Mouse (Mus musculus) spleen, embryonic (tissue): ENCODE results near the gene Mink1.
"Not testable (repeated sequence)": the region's sequence is repeated elsewhere in the genome, so short reads cannot be mapped to it uniquely, and the experiment has no call there.

Source experiments
- CTCF ChIA-PET: fragments of 350-600 bp; sonication (Branson Sonifier 250); formaldehyde crosslinking; loops from one replicate; lab custom pipeline; 2022; lab: Charles Lee

Mink1 gene

DNA sequence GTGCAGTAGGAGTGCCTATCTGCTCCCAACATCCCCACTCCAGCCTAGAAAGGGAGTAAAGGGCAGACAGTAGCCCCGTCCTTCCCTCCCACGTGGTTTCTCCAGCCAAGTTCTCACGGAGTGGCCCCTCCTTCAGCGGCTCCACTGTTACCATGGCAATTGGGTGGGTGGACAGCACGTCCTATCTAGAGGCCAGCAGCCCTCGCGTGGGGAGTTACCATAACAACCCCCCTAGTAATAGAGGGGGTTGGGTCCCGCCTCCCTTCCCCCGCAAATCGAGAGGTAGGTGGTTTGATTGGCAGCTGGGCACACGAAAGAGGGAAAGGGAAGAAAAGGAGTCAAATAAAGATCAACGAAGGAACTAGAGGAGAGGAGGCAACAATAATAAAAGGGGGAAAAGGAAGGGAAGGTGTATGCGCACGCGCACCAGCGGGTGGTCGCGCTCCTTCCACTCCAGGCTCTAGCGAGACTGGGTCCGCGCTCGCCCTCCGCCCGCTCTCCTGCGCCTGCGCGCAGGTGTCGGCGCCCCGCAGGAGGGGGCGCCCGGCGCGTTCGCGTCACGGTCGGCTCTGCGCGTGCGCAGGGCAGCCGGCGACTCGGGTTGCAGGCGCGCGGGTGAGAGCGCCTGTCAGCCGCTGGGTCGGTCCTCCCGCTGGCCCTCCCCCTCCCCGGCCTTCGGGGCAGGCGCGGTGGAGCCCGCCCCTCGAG lies at the start of gene Mink1:
Gene Mink1, plus strand, starts transcription at position 595 of the 708 bp plus-strand sequence.
- CTCF ChIA-PET: no interaction called here

DNA sequence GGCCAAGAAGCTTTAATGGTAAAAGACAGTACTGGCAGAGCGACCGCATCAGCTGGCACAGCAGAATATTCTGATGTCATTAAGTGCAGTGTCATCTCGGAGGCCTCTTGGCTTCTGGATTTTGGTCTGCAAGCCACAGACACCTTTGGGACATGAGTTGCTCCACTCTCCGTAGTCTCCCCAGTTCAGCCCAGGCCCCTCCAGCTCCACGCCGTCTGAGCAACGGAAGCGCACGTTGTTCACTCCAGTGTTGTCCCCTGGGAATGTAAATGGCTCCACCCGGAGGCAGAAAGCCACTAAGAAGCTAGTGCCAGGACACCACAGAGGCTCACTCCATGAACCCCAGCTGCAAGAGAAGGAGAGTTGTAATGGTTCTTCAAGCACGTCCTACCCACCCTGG lies 49.2 kb upstream of the Mink1 start:
- CTCF ChIA-PET: no interaction called here

DNA sequence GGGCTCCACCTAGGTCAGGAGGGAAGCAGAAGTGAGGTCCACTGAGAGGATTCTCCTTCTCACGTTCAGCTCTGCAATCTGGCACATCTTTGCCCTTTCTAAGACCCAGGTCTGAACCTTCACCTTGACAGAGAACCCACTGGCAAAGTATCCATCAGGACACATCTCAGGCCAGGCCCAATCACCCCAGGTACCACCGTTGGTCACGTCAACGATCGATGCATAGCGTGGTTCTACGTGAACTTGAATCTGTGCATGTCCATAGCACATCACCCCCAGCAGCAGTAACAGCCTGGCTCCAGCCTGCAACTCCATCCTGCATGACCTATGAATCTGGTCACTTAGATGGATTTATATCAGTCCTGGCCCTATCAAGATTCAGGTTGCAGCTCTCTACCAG lies 48.4 kb upstream of the Mink1 start, which contains the start of gene Vmo1:
Gene Vmo1, minus strand, starts transcription at position 329 of the 400 bp plus-strand sequence.
- CTCF ChIA-PET: no interaction called here

DNA sequence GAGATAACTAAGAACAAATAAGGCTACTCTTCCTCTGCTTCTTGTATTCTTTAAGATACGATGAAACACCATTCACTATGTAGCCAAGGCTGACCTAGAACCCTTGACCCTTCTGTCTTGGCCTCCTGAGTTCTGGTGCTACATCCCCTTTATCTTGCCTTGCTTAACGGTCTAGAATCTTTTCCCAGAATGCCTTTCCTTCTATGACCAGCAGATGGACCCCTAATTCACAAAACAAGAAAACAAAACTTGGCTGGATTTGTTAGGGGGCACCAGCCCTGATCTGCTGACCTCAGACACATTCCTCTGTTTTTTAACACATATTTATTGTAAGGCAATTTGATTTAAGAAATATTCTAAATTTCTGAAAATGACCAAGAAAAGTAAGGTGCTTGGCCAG lies 46.3 kb upstream of the Mink1 start:
- CTCF ChIA-PET: no interaction called here

DNA sequence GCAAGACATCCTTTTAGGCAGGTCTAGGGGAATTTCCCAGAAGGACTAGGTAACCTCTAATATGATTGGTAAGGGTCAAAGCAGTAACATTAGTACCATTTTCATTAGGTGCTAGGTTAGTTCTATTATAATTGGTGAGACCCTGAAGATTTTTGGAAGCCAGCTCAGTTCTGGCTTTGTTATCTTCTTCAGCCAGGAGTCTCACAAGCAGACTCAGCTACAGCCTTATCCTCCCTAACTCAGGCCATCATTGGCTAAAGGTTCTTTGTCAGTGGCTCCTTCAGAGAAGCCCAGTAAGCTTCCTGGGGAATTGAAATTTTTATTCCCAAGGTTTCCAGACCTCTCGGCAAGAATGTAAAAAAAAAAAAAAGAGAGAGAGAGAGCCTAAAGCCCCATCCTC lies 44.2 kb upstream of the Mink1 start:
- CTCF ChIA-PET: no interaction called here

DNA sequence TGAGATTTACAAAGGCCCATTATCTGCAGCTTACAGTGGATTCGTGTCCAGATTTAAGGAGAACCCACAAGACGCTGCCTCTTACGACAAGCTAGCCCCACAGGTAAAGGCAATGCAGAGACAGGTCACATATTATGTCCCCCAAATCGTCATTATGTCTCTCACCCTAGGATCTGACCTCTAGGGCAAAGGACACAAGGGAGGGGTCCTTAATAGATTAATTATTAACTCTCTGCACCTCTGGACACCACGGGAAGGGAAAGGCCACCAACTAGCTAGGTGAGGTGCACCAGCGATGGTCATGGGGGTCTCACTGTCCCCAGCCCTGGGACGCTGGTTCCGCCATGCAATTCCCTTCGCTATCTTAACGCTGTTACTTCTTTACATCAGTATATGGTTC lies 43.8 kb upstream of the Mink1 start, which contains the start of gene Gltpd2:
Gene Gltpd2, plus strand, starts transcription at position 274 of the 400 bp plus-strand sequence.
- CTCF ChIA-PET: interaction anchor here (0.5 kb wide), 2 partner anchors 8 to 20 kb away, joined by 3 to 4 read pairs; no protein-coding TSS in a partner anchor

DNA sequence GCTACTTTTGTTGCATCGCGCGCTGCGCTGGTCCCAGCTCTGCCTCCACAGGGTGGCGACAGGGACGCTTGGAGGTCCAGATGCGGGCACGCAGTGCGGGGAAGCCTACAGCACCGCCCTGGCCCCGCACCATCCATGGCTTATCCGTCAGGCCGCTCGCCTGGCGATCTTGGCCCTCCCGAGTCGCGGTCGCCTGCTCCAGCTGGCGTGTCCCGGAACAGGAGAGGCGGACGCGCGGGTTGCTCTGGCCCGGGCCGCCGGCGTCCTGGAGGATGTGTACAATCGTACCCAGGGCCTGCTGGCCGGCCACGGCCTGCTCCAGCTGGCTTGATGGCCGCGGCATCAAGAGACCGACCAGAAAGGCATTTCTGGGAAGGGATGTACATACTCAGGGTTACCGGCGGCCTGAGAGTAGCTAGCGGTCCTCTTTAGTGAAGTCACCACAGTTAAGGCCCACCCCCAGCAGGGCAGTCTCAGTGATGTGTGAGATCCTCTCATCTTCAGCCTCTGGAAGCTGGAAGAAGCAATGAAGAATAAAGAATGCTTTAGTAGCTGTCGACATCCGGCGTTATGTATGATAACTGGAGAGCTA lies 42.4 kb upstream of the Mink1 start:
- CTCF ChIA-PET: interaction anchor here (1.3 kb wide), 1 partner anchor 108 kb away, joined by 4 read pairs; no protein-coding TSS in a partner anchor

DNA sequence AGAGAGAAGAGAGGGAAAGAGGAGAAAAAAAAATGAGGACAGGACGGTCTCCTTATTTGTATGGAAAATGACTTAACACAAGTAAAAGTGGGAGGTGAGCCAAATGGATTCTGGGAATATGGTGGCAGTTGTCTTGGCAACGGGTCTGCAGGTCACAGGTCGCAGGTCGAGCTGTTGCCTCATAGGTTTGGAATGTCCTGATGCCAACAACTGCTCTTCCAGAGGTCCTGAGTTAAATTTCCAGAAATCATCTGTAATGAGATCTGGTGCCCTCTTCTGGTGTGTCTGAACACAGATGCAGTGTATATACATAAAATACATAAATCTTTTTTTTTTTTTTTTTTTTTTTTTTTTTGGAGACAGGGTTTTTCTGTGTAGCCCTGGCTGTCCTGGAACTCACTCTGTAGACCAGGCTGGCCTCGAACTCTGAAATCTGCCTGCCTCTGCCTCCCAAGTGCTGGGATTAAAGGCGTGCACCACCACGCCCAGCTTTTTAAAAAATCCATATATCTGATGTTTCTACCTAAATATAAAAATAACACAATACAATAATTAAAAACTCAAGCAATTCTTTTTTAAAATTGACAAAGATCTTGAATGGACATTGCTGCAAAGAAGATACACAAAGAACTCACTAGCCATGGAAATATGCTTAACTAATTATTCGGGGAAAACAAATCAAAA lies 39.2 kb upstream of the Mink1 start:
- CTCF ChIA-PET: not testable (repeated sequence)

DNA sequence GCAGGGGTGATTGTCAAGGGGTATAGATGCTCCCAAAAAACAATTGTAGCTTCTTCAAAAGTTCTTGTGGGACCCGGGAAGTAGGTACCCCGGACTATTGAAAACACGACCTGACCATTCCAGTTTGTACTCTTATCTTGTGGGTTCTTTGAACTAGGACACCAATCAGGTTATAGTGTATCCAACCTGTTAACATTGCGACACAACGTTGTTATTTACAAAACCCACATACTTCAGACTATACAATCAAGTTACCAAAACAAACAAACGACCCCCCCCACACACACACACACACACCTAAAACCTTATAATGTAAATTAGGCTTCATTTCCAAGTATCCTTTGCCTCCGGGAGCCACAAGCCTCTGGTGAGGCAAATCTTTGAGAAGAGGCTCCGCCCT lies 37.9 kb upstream of the Mink1 start:
- CTCF ChIA-PET: interaction anchor here (0.6 kb wide), 1 partner anchor 175 kb away, joined by 3 read pairs; the partner anchor contains the start of gene Inca1

DNA sequence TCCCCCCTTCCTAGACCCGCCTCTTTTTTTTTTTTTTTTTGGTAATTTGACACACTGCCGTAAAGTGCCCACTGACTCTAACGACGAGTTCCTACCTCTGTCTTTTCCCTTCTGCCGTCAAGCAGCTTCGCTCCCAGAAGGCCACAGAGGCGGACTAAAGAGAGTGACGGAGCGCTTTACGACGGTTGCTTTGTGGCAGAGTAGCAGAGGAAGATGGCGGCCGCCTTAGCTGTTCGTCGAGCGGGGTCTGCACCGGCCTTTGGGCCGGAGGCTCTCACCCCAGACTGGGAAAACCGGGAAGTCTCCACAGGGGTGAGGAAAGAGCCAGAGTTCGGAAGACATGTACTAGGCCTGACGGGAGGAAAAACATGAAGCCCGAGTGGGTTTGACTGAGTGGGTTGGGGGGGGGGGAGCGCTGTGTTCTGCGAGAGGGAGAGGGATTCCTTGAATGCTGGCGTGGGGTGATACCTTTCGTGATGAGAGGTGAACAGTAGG lies 37.5 kb upstream of the Mink1 start, which contains the start of gene Psmb6:
Gene Psmb6, plus strand, starts transcription at position 184 of the 495 bp plus-strand sequence.
- CTCF ChIA-PET: interaction anchor here (0.6 kb wide), 1 partner anchor 175 kb away, joined by 3 read pairs; the partner anchor contains the start of gene Inca1

DNA sequence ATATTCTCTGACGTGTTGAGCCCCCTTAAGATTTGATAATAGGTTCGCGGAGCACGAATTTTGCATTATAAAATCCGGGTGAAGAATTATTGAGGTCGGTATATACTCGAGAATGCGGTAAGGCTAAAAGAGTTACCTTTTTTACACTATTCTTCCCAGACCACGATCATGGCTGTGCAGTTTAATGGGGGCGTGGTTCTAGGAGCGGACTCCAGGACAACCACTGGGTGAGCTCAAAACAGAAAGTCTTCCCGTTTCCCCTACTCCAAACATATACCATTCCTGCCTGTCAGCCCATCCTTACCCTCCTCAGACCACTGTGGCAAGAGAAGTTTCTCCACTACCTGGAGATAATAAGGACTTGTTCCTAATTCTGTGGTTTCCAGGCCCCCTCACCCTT lies 37.0 kb upstream of the Mink1 start:
- CTCF ChIA-PET: no interaction called here

DNA sequence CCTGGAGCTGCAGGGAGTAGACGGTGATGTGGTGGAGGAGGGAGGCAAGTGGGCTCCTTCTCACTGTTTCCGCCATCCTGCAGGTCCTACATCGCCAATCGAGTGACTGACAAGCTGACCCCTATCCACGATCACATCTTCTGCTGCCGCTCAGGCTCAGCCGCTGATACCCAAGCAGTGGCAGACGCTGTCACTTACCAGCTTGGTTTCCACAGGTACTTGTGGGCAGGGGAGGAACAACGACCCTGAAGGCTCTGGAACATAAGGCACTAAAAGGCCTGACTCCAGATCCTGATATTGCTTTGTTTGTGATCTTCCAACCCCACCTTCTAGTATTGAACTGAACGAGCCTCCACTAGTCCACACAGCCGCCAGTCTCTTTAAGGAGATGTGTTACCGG lies 36.5 kb upstream of the Mink1 start:
- CTCF ChIA-PET: no interaction called here

DNA sequence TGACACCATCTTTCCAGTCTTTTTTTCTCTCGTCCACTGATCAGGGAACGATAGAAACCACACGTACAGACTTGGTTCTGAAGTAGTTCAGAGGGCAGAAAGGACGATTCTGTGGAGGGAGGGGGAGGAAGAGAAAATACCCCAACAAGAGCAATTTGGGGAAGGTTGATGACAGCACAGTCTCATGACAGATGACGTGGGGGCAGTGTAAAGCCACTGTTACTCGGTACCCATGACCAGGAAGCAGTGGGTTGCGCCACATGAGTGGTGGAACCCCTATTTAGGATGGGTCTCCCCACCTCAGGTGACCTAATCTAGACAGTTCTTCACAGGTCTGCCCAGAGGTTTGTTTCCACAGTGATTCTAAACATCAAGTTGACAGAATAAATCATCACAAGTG lies 34.1 kb upstream of the Mink1 start:
- CTCF ChIA-PET: interaction anchor here (0.5 kb wide), 1 partner anchor 95 kb away, joined by 3 read pairs; no protein-coding TSS in a partner anchor

DNA sequence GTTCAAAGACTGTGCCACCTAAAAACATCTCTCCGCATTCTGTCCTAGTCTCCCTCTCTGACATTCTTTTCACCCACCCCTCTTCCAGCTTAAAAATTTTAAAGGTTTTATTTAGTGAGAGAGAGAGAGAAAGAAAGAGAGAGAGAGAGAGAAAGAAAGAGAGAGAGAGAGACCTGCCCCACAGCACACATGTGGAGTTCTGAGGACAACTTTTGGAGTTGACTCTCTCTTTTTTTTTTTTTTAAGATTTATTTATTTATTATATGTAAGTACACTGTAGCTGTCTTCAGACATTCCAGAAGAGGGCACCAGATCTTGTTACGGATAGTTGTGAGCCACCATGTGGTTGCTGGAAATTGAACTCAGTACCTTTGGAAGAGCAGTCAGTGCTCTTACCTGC lies 31.6 kb upstream of the Mink1 start:
- CTCF ChIA-PET: interaction anchor here (0.7 kb wide), 1 partner anchor 235 kb away, joined by 3 read pairs; no protein-coding TSS in a partner anchor

DNA sequence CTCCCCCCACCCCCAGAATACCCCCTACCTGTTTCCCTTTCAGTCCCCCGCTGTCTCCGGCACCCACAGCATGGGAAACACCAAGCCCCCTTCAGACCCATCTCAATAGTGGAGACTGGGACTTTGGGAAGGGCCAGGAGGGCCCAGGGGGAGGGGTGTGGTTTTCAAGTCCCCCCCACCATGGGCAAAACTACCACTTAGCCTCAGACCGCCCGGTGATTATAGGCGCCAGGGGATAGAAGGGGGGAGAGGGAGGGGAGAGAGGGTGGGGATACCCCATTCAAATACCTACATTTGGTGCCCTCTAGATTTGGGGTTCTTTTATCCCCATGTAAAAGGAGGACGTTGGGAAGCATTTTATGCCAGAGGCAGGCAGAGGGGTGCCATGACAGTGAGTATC lies 29.8 kb upstream of the Mink1 start, which contains the start of gene Gm40193:
Gene Gm40193, minus strand, starts transcription at position 101 of the 400 bp plus-strand sequence.
- CTCF ChIA-PET: no interaction called here

DNA sequence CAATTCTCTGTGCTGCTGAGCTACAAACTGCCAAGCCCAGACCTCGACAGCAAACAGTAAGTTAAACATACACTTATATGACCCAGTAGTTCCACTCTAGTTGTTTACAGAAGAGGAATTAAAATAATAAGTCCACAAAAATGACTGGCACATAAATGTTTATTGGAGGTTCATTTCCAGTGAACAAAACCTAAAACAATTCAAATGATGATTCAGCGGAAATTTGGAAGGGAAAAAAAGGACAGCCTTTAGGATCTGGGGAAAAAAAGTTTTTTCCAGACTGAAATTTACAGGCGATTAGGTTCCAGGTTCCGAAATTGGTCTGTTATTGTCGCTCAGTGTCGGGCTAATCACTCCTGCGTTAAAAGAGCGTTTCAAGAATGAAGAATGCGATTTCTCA lies 23.3 kb upstream of the Mink1 start:
- CTCF ChIA-PET: interaction anchor here (0.7 kb wide), 1 partner anchor 20 kb away, joined by 3 read pairs; the partner anchor contains the start of gene Gltpd2

DNA sequence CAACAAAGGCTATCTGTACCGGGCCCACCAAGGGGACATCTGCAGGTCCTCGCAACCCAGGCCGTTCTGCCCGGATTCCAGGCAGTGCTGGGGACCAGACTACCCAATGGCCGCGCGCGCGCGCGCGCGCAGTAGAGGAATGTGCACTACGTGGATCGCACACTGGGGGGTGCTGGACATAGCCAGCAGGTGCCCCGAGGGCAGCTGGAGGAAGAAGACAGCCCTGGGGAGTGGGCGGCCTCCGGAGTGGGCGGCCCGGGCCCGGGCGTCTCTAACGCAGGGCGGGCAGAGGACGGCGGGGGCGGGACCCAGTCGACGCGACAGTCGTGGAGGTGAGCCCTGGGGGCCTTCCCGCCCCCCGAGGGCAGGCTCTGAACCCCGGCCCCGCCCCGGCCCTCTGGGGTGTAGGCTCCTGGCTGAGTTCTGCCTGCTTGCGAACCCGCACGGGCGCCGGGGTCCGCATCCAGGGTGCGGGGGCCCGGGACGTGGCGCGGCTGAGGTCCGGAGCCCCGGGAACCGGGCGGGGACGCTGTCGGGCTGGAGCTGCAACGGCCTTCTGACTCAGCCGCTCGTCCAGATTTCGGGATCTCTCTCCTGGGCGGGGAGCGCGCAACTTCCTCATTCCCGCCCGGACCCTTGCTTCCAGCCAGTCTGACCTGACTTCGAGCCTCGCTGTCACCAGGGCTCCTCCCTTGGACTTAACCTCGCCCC lies 22.6 kb upstream of the Mink1 start, which contains the start of gene Pld2:
Gene Pld2, plus strand, starts transcription at position 188 of the 711 bp plus-strand sequence.
- CTCF ChIA-PET: no interaction called here

DNA sequence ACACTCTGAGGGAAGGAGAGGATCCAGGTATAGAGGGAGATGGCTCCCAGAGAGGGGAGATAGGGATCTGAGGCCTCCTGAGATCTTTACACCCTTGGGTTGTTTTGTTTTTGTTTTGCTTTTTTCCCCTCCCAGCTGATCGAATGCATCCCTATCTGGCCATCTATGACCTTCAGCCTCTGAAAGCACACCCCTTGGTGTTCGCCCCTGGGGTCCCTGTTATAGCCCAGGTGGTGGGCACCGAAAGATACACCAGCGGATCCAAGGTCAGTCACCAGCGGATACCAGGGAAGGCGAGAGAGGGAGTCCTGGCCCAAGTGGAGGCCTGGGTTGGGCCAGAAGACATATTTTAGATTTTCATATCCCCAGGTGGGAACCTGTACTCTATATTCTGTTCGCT lies 21.8 kb upstream of the Mink1 start:
- CTCF ChIA-PET: interaction anchor here (0.6 kb wide), 1 partner anchor 306 kb away, joined by 4 read pairs; no protein-coding TSS in a partner anchor

DNA sequence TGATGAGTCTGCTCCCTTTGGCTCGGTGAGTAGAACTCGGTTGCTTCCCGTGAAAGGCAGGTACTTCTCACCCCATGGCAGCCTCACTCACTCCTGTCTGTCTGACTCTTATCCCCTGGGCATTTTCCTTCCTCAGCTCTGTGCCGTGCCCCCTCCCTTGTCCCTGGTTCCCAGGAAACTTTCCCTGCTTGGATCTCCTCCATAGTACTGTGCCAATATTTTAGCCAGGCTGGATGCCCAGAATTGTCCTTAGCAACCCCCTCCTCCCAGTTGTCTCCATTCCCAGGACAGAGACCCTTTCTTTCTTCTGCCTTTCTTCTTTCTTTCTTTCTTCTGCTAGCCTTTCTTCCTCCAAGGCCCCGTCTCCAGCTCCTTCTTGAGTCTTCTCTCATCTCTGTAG lies 21.3 kb upstream of the Mink1 start:
- CTCF ChIA-PET: interaction anchor here (0.6 kb wide), 1 partner anchor 306 kb away, joined by 4 read pairs; no protein-coding TSS in a partner anchor

DNA sequence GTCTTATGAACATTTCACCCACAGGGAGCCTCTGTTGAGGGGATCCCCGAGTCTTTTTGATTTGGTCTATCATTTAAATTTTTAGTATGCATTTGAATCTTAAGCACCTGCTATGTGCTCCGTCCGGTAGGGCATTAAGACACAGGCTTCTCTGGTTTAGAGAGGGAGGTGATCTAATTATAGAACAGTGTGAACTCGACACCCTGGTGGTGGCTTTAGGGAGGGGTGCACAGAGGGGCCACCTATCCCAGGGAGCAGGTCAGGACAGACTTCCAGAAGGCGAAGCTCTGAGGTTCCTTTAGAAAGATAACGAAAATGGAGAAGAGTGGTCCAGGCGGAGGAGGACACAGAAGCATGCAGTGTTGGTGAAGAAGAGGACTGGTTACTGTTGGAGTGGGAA lies 18.2 kb upstream of the Mink1 start:
- CTCF ChIA-PET: no interaction called here

DNA sequence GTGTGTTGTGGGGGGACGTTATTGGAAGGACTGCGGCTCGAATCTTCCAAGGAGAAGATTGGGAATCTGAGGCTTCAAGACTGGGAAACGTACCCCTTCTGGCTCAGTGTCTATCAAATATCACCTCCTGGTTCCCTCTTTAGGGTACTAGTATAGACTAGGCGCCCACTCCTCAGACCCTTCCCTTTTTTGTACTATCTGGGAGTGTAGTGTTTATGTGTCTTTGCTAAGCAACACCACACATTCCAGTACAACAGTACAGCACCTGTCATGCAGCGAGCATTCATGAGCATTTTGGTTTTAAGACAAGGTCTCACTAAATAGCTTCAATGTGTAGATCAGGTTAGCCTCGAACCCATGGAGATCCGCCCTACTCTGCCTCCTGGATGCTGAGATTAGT lies 11.2 kb upstream of the Mink1 start:
- CTCF ChIA-PET: no interaction called here
